Mouse (Mus musculus) urinary bladder, postnatal 25 days (tissue): ENCODE results near the gene Aars2.
A peak's percentile ranks its signal among the peaks of the same experiment; 100 is the strongest.

Source experiments
- DNase-seq: peaks from one replicate; pipeline ENCODE4 v3.0.0; 2022; ENCODE audit warnings: low spot score

Gene Aars2

DNA sequence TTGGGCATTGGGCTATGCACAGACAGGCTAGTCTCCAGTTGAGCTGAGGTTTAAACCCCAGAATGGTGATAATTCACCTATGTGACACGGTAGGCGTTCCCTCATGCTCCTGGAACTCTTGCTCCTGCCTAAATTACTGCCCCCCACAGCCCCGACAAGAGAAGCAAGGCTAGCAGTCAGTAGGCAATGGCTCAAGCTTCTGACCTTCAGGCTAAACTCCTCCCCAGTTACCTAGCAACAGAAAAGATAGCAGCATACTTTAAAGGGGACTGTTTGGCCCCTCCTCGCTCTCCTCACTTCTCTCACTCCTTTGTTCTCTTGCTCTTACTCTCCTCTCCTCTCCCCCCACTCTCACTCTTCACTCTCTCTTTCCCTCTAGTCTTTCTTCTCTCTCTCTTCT, 5.7 kb upstream of the Aars2 start:
- no peak for DNase-seq

DNA sequence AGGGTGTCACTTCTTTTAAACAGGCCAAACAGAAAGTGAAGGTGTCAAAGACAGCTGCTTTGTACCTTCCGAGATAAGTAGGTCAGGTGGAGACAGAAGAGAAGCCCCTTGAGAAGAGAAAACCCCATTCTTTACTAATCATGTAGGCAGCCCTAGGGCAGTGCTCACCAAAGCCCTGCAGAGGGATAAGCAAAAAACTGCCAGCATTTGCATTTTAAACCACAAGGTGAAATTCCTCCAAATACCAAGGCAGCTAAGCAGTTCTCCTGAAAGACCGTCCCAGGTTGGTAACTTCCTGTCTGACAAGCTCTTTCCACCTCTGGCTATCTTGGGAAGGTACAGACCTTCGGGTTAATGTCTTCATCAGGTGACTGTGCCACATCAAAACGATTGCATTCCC, 4.3 kb upstream of the Aars2 start:
- DNase-seq = no peak

DNA sequence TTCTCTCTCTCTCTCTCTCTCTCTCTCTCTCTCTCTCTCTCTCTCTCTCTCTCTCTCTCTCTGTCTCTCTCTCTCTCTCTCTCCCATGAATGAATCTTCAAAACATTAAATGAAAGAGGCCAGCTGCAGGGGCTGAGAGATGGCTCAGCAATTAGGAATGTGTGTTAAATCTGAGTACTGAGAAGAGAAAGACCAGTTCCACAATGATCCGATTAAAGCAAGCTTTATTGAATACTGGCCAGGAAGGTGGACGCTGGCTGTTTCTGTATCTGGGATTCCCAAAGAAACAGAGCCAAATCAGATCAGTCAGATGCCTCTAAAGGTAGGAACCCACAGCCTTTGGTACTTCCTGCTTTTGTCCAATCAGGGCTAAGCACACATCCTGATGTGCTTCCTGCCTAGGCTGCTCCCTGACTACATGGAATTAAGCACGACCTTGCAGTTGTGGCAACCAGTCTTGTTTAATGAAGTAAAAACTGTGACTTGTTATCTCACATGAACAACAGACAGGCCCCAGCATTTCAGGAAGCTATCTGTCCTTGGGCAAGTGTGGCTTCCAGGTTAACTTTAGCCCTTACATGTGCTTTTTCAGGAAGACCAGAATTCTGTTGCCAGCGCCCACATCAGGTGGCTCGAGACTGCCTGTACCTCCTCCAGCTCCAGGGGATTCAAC, 3.2 kb upstream of the Aars2 start:
- no peak for DNase-seq

DNA sequence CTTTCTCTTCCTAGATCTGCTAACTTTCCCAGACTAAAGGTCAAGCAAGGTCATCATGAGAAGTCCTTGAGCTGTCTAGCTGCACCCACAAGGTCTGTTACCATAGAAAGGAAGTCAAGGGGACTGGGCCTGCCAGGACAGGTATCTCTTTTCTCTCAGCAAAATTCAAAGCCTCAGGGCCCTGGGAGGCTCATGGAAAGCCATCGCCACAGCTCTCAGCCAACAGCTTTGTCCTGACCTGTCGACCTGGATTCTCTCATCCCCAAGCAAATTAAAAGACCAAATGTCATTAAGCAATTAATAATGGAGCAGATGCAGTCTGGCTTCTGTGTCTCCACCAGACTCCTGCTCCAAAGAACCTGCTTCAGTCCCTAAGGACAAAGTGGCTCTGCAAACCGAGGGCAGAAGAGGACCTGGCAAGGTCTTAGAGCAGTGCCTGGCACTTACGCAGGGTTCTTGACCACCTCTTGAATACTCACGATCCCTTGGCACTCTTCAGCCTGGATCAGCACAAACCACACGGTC, 638 bp upstream of the Aars2 start:
- DNase-seq = no peak

DNA sequence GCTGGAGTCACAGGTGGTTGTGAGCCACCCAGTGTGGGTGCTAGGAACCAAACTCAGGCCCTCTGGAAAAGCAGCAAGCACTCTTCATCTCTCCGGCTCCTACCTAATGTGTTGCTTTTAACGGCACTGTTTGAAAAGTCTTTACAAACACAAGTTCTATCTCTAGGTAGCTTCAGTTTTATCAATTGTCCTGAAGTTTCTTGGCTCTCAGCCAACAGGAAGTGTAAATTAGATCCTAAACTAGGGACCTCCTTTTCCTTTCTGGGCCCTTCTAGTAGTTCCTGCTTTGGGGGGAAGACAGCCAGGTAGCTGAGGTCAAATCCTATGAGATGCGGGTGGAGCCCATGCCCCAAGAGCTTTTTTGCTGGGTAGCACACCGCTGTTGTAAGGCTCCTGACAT, 4.2 kb downstream of the Aars2 start:
- no peak for DNase-seq

DNA sequence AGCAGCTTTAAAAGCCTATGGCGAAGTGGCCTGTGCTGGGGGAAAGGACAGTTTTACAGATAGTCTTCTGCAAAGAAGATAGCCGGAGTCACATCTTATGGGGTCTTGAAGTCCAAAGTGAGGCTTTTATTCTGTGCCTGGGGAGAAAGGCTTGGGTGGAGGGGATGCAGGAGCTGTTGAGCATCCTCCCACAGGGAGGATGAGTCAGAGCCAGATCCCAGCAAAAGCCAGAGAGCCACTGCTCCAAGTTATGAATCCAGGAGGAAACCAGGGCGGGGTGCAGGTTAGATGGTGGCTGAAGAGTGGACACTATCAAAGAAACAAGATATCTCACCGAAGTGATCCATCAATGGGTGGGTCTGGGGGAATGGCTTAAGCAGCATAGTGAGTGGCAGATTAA, 5.1 kb downstream of the Aars2 start:
- no peak for DNase-seq

DNA sequence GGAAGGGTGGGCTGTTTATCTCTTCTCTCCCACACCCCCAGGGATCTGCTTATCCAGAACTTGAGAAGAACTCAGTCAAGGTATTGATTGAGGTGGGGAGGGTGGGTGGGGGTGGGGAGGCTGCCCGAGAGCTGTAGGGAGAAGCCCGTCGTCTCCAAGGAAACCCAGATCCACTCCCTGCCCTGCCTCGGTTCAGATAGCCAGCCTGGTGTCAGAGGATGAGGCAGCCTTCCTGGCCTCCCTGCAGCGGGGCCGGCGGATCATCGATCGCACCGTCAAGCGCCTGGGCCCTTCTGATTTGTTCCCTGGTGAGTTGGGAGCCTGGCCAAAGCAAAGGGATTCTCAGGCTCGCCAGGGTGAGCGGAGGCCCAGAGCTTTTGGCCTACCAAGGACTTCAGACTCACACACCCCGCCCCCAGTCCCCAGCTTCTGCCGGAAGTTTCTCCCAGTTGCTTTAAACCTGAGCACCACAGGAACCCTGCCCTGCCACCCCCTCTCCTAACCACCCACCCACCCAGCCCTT, 8.6 kb downstream of the Aars2 start:
- DNase-seq = no peak

DNA sequence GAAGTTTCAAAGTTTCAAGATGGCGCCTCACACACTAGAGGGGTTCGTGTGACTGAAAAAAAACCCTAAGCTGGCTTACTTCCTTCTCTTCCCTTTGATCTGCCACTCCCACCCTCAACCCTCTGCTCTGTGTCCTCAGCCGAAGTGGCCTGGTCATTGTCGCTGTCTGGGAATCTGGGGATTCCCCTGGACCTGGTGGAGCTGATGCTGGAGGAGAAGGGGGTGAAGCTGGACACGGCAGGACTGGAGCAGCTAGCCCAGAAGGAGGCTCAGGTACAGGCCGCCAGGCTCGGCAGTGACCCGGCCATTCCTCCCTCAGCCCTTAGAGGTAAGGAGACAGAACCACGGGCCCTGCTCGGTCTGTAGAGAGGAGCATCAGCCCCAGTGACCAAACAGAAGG, 9.2 kb downstream of the Aars2 start:
- DNase-seq = no peak

DNA sequence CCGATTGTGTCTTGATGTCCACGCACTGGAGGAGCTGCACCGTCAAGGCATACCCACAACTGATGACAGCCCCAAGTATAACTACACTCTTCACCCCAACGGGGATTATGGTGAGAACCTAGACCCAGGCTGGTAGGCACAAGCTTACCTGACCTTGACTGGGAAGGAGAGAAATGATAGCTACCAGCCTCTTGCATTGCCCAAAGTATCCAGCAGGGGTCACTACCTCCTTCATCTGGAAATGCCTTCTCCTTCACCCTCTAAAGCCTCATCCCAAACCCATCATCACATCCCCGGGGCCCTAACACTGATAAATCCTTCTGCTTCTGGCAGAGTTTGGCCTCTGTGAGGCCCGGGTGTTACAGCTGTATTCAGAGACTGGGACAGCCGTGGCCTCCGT, 9.8 kb downstream of the Aars2 start:
- DNase-seq = peak; percentile 71

DNA sequence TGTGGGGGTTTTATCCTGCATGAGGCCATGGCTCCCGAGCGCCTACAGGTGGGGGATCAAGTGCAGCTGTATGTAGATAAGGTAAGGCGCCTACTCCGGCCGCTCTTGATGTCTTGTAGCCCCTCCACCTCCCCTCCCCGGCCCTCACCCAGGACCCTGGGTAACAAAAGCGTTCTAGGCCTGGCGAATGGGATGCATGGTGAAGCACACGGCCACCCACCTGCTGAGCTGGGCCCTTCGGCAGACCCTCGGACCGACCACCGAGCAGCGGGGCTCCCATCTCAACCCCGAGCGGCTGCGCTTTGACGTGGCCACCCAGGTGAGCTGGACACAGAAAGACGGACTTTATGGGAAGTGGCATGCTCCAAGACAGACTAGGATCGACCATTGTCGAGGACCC, 10.5 kb downstream of the Aars2 start:
- DNase-seq = no peak

DNA sequence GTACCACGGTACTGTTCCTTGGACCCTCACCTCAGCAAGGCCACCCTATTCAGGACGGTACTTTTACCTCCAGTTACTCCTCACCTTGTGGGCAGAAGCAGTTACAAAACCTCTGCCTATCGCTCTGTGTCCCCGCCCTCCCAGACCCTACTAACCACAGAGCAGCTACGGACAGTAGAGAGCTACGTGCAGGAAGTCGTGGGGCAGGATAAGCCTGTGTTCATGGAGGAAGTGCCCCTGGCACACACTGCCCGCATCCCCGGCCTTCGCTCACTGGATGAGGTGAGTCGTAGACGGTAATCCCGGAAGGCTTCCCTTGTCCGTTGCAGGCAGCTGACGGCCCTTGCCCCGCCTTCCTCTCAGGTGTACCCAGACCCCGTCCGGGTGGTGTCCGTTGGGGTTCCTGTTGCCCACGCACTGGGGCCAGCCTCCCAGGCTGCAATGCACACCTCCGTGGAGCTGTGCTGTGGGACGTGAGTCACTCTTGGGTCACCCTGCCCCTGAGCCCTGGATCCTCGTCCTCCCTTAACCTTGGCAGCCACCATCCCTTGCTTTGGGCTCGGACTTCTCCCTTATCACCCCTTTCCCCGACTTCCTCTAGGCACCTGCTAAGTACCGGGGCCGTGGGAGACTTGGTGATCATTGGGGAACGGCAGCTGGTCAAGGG, 11.0 kb downstream of the Aars2 start:
- no peak for DNase-seq

DNA sequence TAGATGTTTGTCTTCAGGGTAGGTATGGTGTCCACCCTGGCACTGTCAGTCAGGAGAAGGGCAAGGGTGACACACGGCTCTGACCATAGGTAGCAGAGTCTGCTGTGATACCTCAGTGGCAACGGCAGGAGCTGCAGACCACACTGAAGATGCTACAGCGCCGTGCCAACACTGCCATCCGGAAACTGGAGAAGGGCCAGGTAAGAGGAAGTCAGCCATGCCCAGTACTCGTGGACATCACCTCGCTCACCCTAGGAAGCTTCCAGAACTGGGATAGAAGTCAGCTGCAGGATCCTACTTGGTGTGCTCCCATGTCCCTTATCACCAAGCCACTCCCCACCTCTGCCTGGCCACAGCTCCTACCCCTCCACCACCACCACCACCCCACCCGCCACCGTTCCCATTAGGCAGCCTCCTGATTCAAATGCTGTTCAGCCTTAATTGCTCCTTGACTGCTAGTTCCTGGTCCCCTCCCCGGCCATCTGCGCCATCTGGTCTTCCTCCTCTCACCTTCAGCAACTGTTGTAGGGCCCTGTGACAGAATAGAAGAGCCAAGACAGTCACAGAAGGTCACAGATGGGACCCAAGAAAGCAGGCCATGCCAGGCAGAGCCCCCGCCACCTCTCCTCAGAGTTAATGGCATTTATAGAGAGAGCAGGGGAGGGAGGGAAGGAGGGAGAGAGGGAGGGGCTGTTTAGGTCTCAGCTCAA, 12.3 kb downstream of the Aars2 start:
- no peak for DNase-seq

DNA sequence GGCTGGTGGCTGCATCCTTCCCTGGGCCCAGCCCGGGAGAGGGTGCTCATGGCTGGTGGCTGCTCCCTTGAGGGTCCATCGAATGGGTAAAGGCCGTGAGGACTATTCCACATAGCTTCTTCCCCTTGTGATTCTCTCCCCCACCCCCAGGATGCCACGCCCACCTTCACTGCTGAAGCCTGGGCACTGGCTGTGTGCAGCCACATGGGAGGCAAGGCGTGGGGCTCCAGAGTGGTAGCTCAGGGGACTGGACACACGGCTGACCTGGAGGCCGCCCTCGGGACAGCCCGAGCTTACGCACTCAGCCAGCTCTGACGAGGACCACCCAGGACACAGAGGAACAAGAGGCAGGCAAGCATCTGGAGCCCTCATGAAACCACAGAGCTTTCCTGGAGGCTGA, 13.5 kb downstream of the Aars2 start:
- no peak for DNase-seq

DNA sequence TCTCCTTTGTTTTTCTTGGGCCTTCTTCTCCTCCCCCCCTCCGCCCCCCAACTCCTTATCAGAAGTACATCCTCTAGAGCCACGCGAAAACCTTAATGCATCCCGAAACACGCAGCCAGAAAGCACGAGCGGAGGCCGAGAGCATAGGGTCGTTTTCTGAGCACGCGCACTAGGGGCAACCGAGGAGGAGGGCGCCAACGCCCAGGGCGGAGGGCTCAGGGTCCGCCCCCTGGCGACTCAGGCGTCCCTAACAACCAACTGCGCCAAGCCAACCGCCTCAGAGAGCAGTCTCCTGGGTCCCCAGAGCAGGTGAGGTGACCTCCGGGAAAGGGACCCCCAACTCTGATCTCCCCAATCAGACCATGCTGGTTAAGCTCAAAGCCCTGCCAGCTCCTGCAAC, 16.6 kb downstream of the Aars2 start, which contains the start of gene Tcte1:
Tcte1 (plus strand) TSS at position 172 of the 400 bp plus-strand sequence.
- no peak for DNase-seq

DNA sequence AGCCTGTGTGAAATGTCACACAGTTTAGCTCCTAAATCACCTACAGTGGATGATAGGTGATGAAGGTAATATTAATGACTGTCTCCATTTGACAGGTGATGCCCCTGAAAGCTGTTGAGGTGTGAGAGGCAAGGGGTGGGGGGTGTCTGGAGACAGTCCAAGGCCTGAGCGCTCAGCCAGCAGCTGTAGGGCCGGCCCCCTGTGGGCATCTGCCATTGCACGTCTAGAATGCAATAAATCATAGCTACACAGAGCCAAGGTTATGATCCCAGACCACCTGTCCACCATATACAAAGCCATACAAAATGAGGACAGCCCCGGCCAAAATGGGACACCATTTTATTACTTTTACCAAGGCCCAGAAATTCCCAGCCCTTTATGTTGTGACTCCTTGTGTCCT, 18.3 kb downstream of the Aars2 start:
- no peak for DNase-seq

DNA sequence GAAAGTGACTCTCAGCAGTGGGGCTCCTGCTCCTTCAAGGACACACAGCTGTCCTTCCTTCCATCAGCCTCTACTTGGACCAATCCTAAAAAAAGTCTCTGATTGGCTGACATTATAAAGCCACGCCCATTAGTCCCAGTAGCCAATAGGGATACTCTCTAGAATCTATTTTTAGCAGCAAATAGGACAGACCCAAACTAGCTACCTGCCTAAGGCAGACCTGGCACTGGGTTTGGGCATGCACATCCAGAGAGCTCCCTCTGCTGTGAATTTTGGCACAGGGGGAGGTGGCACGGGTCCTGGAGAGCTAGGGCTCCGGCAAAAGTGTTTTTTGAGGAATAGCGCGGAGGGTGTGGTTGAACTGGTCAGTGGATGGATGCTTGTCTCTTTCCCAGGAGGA, 19.9 kb downstream of the Aars2 start:
- no peak for DNase-seq

DNA sequence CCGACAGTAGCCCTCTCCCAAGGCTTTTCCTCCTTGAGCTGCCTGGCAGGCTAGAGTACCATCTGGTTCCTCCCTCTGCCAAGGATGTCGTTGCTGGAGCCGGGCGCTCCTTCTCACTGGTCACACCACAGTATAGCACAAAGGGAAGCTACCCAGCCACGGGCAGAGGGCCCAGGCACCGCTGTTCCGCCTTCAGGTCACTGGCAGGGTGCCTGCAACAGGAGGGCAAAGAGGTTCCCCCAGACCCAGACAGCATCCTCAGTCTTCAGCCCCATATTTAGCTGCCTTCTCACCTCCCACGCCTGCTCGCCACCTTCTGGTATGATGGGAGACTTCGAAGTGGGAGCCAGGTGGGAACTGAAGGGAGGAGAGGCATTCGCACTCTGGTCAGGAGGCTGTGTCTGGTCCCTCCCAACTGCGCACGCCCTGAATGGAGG, 23.7 kb downstream of the Aars2 start:
- no peak for DNase-seq

DNA sequence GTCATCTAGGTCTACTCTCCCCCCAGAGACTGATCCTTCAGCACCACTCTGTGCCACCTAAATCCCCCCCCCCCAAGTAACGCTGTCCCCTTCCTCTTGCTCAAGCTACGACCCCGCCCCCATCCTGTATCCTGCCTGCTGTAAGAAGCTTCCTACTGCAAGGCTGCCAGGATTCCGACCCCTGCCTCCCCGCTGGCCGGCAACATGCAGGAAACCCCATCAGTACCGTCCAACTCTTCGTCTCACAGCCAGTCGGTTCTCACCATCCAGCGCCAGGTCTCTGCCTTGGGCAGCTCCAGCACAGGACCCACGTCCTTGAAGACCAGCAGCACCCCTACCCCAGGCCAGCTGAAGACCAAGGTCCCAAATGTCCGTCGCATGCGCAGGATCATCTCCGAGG, 26.3 kb downstream of the Aars2 start:
- DNase-seq = no peak

DNA sequence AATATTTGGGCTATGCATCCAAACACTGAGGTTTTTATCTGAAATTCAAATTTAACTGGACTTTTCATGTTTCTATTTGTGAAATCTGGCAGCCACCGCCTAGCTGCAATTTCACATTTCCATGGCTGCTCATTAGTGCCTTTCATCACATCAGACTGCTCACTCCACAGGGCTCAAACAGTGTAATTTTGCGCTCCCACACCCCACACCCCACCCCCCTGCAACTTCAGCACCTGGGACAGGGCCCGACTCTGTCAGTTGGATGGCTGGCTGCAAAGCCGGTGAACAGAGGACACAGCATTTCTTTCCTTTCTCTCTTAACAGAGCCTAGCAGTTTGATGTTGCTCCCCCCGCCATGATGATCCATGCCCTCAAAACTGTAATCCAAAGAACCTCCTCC, 29.6 kb downstream of the Aars2 start:
- no peak for DNase-seq

DNA sequence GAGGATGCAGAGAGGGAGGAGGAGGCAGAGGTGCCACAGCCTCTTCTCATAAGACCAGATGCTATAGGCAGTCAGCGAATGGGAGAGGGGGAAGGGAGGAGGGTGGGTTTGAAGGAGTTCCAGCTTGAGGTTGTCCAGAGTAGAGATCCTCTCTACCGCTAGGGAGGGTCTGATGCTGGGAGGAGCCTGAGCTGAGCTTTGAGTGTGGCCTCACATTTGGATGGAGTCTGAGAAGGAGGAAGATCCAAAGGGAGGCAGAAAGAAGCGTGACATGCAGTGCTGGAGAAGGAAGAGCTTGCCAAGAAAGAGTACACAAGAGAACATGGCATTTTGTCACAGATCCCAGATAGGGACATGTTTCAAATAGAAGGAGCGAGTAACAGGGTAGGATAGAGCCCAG, 31.8 kb downstream of the Aars2 start:
- no peak for DNase-seq

DNA sequence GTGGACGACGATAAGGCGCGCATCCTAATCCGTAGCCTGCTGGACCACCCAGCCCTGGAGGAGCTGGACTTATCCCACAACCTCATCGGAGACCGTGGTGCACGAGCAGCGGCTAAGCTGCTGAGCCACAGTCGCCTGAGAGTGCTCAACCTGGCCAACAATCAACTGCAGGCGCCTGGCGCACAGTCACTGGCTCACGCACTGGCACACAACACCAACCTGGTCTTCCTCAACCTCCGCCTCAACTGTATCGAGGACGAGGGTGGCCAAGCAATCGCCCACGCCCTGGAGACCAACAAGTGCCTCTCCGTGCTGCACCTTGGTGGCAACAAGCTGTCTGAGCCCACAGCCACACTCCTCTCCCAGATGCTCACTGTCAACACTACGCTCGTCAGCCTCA, 33.0 kb downstream of the Aars2 start:
- no peak for DNase-seq

DNA sequence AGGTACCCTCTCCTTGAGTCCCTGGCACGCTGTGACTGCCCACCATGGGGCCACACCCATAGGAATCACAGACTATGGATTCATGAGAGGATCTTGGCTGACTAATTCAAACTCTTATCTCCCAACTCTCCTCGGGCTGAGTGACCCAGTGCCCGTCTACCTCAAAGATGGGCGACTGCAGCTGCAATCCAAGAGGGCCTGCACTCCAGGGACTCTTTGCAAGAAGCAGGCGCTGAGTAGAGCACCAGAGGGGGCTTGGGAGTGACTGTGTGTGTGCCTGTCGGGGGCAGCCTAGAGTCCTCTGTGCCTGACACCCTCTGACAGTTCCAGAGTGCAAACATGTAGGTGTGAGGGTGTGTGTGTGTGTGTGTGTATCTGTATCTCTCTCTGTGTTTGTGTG, 35.5 kb downstream of the Aars2 start:
- no peak for DNase-seq

DNA sequence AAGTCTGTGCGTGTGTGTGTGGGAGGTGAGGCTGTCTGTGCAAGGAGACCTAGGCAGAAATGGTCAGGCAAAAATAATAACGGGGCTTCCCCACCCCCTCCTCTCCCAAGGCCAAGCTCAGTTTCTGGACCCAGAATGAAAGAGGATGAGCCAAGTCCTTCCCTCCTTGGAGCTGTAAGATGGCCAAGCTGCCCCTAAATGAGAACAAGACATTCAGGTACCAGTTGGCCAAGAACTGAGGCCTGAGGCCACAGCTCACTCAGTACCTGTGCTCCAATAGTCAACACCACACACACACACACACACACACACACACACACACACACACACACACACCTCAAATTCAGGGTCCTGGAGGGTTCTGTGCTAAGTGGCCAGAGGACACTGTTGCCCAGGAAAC, 36.1 kb downstream of the Aars2 start:
- no peak for DNase-seq
